Mouse (Mus musculus) limb, embryonic 10.5 days (tissue): ENCODE results near the gene Sgpp1. TPM values are rescaled to one million over a fixed set of nuclear protein-coding genes. Genes with fewer than 3 reads are reported as not detected.

Experiments used
- DNase-seq: peaks from one replicate; pipeline ENCODE4 v3.0.0-alpha.2; 2017; ENCODE audit warnings: low spot score
- H3K27ac ChIP-seq: fragments of 300-500 bp; sonication (generic); 2 replicates; pipeline ENCODE4 v1.5.1; 2016; ENCODE audit warnings: mild to moderate bottlenecking
- H3K27me3 ChIP-seq: fragments of 300-500 bp; sonication (generic); 2 replicates; pipeline ENCODE4 v1.6.1; 2016; ENCODE audit warnings: low read depth, mild to moderate bottlenecking; ENCODE audit not compliant: poor library complexity, severe bottlenecking
- H3K36me3 ChIP-seq: fragments of 300-500 bp; sonication (generic); 2 replicates; pipeline ENCODE4 v1.6.1; 2016; ENCODE audit warnings: mild to moderate bottlenecking, moderate library complexity
- H3K4me1 ChIP-seq: fragments of 300-500 bp; sonication (generic); 2 replicates; pipeline ENCODE4 v1.6.1; 2016
- H3K4me3 ChIP-seq: fragments of 300-500 bp; sonication (generic); 2 replicates; pipeline ENCODE4 v1.5.1; 2016; ENCODE audit warnings: mild to moderate bottlenecking, moderate library complexity
- H3K9me3 ChIP-seq: fragments of 300-500 bp; sonication (generic); replicated peaks from 2 replicates; pipeline ENCODE4 v1.6.1; 2016; ENCODE audit warnings: mild to moderate bottlenecking
- WGBS: fragments of 180-500 bp; shearing (Covaris S2); methylation state at CpG from one replicate; pipeline ENCODE4 v1.1.7; 2016; 5-methylcytosine and 5-hydroxymethylcytosine counted together
- polyA plus RNA-seq: library from polyadenylated mRNA; unstranded; fragments of >200 nt; fragmentation: Nextera tagmentation; extraction: Ambion mirVana; gene quantifications from 2 replicates; pipeline ENCODE4 v1.2.1, GENCODE M21; 2016

The Sgpp1 gene
- polyA plus RNA-seq, 1 experiment from 2014 or later = 6.7 TPM

DNA sequence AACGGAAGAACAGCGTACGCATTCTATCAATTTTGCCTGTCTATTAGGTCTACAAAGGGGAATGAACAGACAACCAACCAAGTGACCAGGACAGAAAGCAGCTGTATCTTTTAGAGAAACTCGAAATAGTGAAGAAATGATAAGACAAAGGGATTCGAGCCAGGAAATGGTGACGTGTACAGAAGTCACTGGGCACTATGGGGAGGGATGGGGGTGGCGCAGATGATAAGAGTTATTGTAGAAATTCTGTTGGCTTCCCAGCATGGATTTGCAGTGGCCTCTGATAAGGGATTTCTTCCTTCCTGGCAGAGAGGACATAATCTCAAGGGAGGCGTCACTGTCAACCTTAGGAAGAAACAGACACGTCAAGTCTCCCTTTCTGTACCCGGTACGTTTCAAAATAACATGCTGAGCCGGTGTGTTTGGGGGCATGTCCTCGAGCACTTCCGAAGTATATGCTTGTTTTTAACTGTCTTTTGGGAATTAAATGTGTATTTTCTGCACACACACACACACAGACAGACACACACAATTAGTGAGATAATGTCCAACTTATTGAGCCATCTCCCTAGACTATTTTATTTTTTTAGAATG lies 10.3 kb upstream of the Sgpp1 start:
- no peaks in the 10 kb centered on the region for H3K4me1 ChIP-seq
- WGBS = 85% methylated on average over 14 of the region's 14 CpGs

DNA sequence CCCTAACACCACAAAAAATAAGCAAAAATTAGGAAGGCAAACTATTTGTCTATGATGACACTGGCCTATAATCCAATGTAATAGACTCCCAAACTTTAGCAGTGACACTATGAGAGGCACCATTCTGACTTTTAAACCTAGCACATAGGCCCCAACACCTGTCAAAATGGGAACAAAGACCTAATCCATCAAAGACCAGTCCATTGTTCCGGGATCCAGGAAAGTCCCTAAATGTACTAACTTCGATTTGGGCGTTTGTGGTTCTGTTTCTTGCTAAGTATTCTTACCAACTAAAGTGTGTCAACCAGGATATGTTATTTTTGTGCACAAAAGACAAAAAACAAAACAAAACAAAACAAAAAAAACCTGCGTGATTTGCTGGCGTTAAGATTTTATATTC lies 6.6 kb upstream of the Sgpp1 start:
- peaks cover 14% of the 10 kb centered on the region for H3K27me3 ChIP-seq
- H3K27ac ChIP-seq = no peak overlapping the region
- H3K36me3 ChIP-seq = no peaks in the 10 kb centered on the region
- no peaks in the 10 kb centered on the region for H3K4me1 ChIP-seq
- no peak overlapping the region for H3K4me3 ChIP-seq
- H3K9me3 ChIP-seq = no peaks in the 10 kb centered on the region
- DNase-seq = no peak
- WGBS = 89% methylated on average over 5 of the region's 5 CpGs

More for the DNA sequence above, 10.3 kb upstream of the Sgpp1 start:
- H3K4me3 ChIP-seq = no peak overlapping the region
- H3K9me3 ChIP-seq = no peaks in the 10 kb centered on the region
- H3K27me3 ChIP-seq = peaks cover 4% of the 10 kb centered on the region; the same call in 1 of the 2 replicates
- no peak for DNase-seq
- no peaks in the 10 kb centered on the region for H3K36me3 ChIP-seq
- no peak overlapping the region for H3K27ac ChIP-seq

DNA sequence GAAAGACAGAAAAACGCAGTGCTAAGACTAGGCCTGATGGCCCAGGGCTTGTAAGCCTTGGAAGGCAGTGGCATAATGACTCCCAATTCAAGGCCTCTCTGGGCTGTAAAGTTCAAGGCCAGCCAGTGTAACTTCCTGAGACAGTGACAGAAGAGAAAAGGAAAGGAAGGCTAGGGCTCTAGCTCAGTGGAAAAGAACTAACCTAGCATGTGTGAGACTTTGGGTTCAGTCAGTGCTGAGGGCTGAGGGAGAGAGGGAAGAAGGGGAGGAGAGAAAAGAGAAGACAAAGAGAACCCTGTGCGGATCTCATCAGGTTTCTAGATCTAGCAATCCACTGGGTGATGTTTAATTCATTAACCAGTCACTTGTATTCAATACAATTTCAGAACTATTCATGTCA lies 5.7 kb upstream of the Sgpp1 start:
- H3K9me3 ChIP-seq = no peaks in the 10 kb centered on the region
- no peak overlapping the region for H3K4me3 ChIP-seq
- WGBS = 87% methylated on average over 2 of the region's 2 CpGs
- H3K4me1 ChIP-seq = no peaks in the 10 kb centered on the region
- peaks cover 20% of the 10 kb centered on the region for H3K27me3 ChIP-seq
- H3K36me3 ChIP-seq = no peaks in the 10 kb centered on the region
- no peak for DNase-seq
- H3K27ac ChIP-seq = no peak overlapping the region

DNA sequence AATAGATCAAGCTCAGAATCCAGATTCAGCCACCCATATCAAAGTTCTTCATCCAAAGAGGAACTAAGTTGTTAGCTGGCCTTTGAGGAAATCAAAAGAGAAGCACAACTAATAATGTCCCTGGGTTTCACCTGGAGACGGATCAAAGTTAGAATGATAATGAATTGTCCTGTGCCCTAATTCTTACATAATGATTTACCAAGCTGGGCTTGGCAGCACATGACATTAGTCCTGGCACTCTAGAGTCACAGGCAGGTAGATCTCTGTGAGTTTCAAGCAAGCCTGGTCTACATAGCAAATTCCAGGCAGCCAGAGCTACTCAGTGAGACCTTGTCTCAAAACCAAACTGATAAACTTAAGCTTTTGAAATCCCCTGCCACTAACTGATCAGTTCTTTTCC lies 4.9 kb upstream of the Sgpp1 start:
- H3K4me1 ChIP-seq = peaks cover 3% of the 10 kb centered on the region
- DNase-seq = no peak
- peaks cover 20% of the 10 kb centered on the region for H3K27me3 ChIP-seq
- no peaks in the 10 kb centered on the region for H3K36me3 ChIP-seq
- 75% methylated on average over 1 of the region's 1 CpGs for WGBS
- no peak overlapping the region for H3K4me3 ChIP-seq
- H3K27ac ChIP-seq = no peak overlapping the region
- no peaks in the 10 kb centered on the region for H3K9me3 ChIP-seq

GRCm38 (mm10) chr12:75739611-75740010 lies 4.1 kb upstream of the Sgpp1 start:
- Histone ChIP-seq H3K36me3 (no peaks in the 10 kb centered on the region), H3K27ac (no peak overlapping the region), H3K27me3 (peaks cover 24% of the 10 kb centered on the region), H3K4me1 (peaks cover 8% of the 10 kb centered on the region), H3K4me3 (no peak overlapping the region), H3K9me3 (no peaks in the 10 kb centered on the region)
- no peak for DNase-seq
- WGBS = 76% methylated on average over 2 of the region's 2 CpGs

DNA sequence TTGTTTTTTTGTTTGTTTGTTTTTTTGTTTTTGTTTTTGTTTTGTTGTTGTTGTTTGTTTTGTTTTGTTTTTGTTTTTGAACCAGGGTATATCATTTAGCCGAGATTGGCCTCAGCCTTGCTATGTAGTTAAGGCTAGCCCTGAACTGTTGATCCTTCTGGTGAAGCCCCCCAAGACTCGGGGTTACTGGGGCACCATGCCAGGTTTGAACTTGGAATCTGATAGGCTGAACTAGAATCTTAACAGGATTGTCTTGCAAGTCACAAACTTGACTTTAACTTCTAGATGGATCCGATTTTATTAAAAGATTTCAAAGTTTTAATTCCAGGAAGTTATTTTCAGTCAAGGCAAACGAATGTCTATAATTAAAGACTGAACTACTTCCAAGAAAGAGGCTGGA lies 767 bp upstream of the Sgpp1 start:
- H3K9me3 ChIP-seq = no peaks in the 10 kb centered on the region
- H3K27me3 ChIP-seq = peaks cover 25% of the 10 kb centered on the region
- peaks cover 20% of the 10 kb centered on the region for H3K4me1 ChIP-seq
- no peak overlapping the region for H3K27ac ChIP-seq
- no peaks in the 10 kb centered on the region for H3K36me3 ChIP-seq
- H3K4me3 ChIP-seq = no peak overlapping the region
- DNase-seq = no peak
- WGBS = 77% methylated on average over 4 of the region's 4 CpGs

DNA sequence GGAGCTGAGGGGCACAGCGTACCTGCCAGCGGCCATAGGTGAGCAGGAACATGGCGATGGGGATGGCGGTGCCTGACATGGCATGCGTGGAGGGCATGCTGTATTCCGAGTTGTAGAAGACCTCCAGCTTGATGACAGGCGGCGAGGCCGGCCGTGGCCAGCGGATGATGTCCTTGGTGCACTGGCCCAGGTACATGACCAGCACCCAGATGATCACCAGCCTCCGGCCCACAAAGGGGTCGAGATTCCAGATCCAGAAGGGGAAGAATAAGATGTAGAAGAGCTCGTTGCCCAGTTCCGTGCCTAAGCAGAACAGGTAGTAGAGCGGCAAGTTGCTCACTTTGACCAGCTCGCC lies 661 bp downstream of the Sgpp1 start:
- Histone ChIP-seq H3K27me3 (peaks cover 19% of the 10 kb centered on the region), H3K4me1 (peaks cover 20% of the 10 kb centered on the region), H3K36me3 (no peaks in the 10 kb centered on the region), H3K9me3 (no peaks in the 10 kb centered on the region), H3K27ac (peak overlapping the region; percentile 93), H3K4me3 (peak overlapping the region; percentile 86)
- DNase-seq = no peak
- 1% methylated on average over 17 of the region's 17 CpGs for WGBS

GRCm38 (mm10) chr12:75734167-75734566 lies 1.4 kb downstream of the Sgpp1 start:
- no peak for DNase-seq
- Histone ChIP-seq H3K4me1 (peaks cover 20% of the 10 kb centered on the region), H3K27ac (no peak overlapping the region), H3K9me3 (no peaks in the 10 kb centered on the region), H3K27me3 (peaks cover 19% of the 10 kb centered on the region), H3K36me3 (no peaks in the 10 kb centered on the region), H3K4me3 (peak overlapping the region; percentile 86)
- 26% methylated on average over 10 of the region's 10 CpGs for WGBS

GRCm38 (mm10) chr12:75733331-75734070 lies 2.0 kb downstream of the Sgpp1 start:
- H3K4me3 ChIP-seq = peak overlapping the region; percentile 86; the same call in 1 of the 2 replicates
- peaks cover 5% of the 10 kb centered on the region for H3K36me3 ChIP-seq
- no peaks in the 10 kb centered on the region for H3K9me3 ChIP-seq
- peaks cover 19% of the 10 kb centered on the region for H3K27me3 ChIP-seq
- WGBS = 59% methylated on average over 7 of the region's 7 CpGs
- H3K27ac ChIP-seq = no peak overlapping the region
- no peak for DNase-seq
- H3K4me1 ChIP-seq = peaks cover 20% of the 10 kb centered on the region

GRCm38 (mm10) chr12:75731927-75732443 lies 3.5 kb downstream of the Sgpp1 start:
- WGBS = 67% methylated on average over 6 of the region's 6 CpGs
- Histone ChIP-seq H3K4me1 (peaks cover 20% of the 10 kb centered on the region), H3K9me3 (no peaks in the 10 kb centered on the region), H3K36me3 (peaks cover 7% of the 10 kb centered on the region), H3K4me3 (no peak overlapping the region), H3K27me3 (peaks cover 10% of the 10 kb centered on the region), H3K27ac (no peak overlapping the region)
- no peak for DNase-seq

GRCm38 (mm10) chr12:75731508-75731907 lies 4.0 kb downstream of the Sgpp1 start:
- H3K4me1 ChIP-seq = peaks cover 20% of the 10 kb centered on the region
- WGBS = 91% methylated on average over 3 of the region's 3 CpGs

GRCm38 (mm10) chr12:75730458-75730857 lies 5.1 kb downstream of the Sgpp1 start:
- DNase-seq = no peak
- H3K9me3 ChIP-seq = no peaks in the 10 kb centered on the region
- peaks cover 18% of the 10 kb centered on the region for H3K4me1 ChIP-seq
- H3K4me3 ChIP-seq = no peak overlapping the region
- peaks cover 7% of the 10 kb centered on the region for H3K36me3 ChIP-seq
- H3K27me3 ChIP-seq = 0 out of 2 replicates have a peak, but pooled peaks cover 5% of the 10 kb centered on the region
- H3K27ac ChIP-seq = no peak overlapping the region
- WGBS = 89% methylated on average over 4 of the region's 4 CpGs

More at GRCm38 (mm10) chr12:75731508-75731907, 4.0 kb downstream of the Sgpp1 start:
- H3K4me3 ChIP-seq = no peak overlapping the region
- H3K27me3 ChIP-seq = 0 out of 2 replicates have a peak, but pooled peaks cover 5% of the 10 kb centered on the region
- no peak for DNase-seq
- peaks cover 7% of the 10 kb centered on the region for H3K36me3 ChIP-seq
- H3K27ac ChIP-seq = no peak overlapping the region
- no peaks in the 10 kb centered on the region for H3K9me3 ChIP-seq

DNA sequence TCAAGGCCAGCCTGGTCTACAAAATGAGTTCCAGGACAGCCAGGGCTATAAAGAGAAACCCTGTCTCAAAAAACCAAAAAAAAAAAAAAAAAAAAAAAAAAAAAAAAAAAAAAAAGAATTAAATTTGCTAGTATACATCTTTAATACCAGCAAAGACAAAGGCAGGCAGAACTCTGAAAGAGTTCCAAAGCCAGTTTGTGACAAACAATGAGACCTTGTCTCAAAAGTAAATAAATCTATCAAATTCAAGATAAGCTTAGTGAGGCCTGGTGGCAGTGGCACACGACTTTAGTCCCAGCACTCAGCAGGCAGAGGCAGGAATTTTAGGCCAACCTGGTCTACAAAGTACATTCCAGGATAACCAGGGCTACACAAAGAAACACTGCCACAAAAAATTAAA lies 5.7 kb downstream of the Sgpp1 start:
- H3K27ac ChIP-seq = no peak overlapping the region
- H3K4me3 ChIP-seq = no peak overlapping the region
- DNase-seq = no peak
- H3K27me3 ChIP-seq = 0 out of 2 replicates have a peak, but pooled peaks cover 4% of the 10 kb centered on the region
- peaks cover 7% of the 10 kb centered on the region for H3K36me3 ChIP-seq
- H3K4me1 ChIP-seq = peaks cover 15% of the 10 kb centered on the region
- H3K9me3 ChIP-seq = no peaks in the 10 kb centered on the region
- 83% methylated on average over 1 of the region's 1 CpGs for WGBS
